Mouse (Mus musculus) C2C12 (cell line): ENCODE results near the gene Mia.

Experiments
- CTCF ChIP-seq: IDR thresholded peaks from one replicate; pipeline ENCODE4 v1.5.1; 2011; ENCODE audit not compliant: control insufficient read depth, insufficient read depth, insufficient read length
- FOSL1 ChIP-seq: IDR thresholded peaks from one replicate; pipeline ENCODE4 v1.8.0; 2011; ENCODE audit warnings: mild to moderate bottlenecking, low read length; ENCODE audit not compliant: poor library complexity, insufficient read depth, severe bottlenecking
- MYOD1 ChIP-seq: IDR thresholded peaks from one replicate; pipeline ENCODE4 v1.6.1; 2011; ENCODE audit warnings: low read depth; ENCODE audit not compliant: control insufficient read depth, insufficient read length
- USF1 ChIP-seq: IDR thresholded peaks from one replicate; pipeline ENCODE4 v1.6.1; 2011; ENCODE audit warnings: low read depth, mild to moderate bottlenecking, control low read depth, moderate library complexity

GRCm38 (mm10) chr7:27159882-27160281 lies 21.1 kb downstream of the Mia start:
- TF ChIP-seq USF1 (no peak), FOSL1 (no peak), MYOD1 (no peak), CTCF (peak; percentile 90)
